Mouse (Mus musculus) intestine, embryonic 16.5 days (tissue): ENCODE measurements around the gene Eml2. TPM values are rescaled to one million over a fixed set of nuclear protein-coding genes. Genes with fewer than 3 reads are reported as not detected.
A peak's percentile ranks its signal among the peaks of the same experiment; 100 is the strongest.
"Not testable (repeated sequence)": the region's sequence is repeated elsewhere in the genome, so short reads cannot be mapped to it uniquely, and the experiment has no call there.

ENCODE experiments used
- ATAC-seq: fragments of 200-750 bp; cut with Nextera tagmentation; 2 replicates; pipeline ENCODE4 v1.8.0; 2017; ENCODE audit warnings: moderate TSS enrichment, moderate library complexity
- H3K27ac ChIP-seq: fragments of 300-500 bp; sonication (generic); 2 replicates; pipeline ENCODE4 v1.5.1; 2014; ENCODE audit warnings: mild to moderate bottlenecking, low read length
- H3K27me3 ChIP-seq: fragments of 300-500 bp; sonication (generic); replicated peaks from 2 replicates; pipeline ENCODE4 v1.6.1; 2014; ENCODE audit warnings: low read length, control low read depth, mixed read lengths; ENCODE audit not compliant: control insufficient read depth, insufficient read depth
- H3K36me3 ChIP-seq: fragments of 300-500 bp; sonication (generic); 2 replicates; pipeline ENCODE4 v1.6.1; 2014; ENCODE audit warnings: low read length, control low read depth; ENCODE audit not compliant: control insufficient read depth, insufficient read depth
- H3K4me1 ChIP-seq: fragments of 300-500 bp; sonication (generic); 2 replicates; pipeline ENCODE4 v1.6.1; 2014; ENCODE audit warnings: low read length, control low read depth, mixed read lengths; ENCODE audit not compliant: control insufficient read depth, insufficient read depth
- H3K4me2 ChIP-seq: fragments of 300-500 bp; sonication (generic); 2 replicates; pipeline ENCODE4 v1.6.1; 2014; ENCODE audit warnings: low read depth, low read length, control low read depth
- H3K4me3 ChIP-seq: fragments of 300-500 bp; sonication (generic); 2 replicates; pipeline ENCODE4 v1.5.1; 2014; ENCODE audit warnings: mild to moderate bottlenecking, low read length
- H3K9ac ChIP-seq: fragments of 300-500 bp; sonication (generic); 2 replicates; pipeline ENCODE4 v1.6.1; 2014; ENCODE audit warnings: low read depth, low read length
- H3K9me3 ChIP-seq: fragments of 300-500 bp; sonication (generic); 2 replicates; pipeline ENCODE4 v1.6.1; 2016; ENCODE audit warnings: low read length, control low read depth; ENCODE audit not compliant: control insufficient read depth
- WGBS: fragments of 180-500 bp; shearing (Covaris S2); extraction: QIAGEN DNeasy Blood & Tissue Kit; methylation state at CpG from one replicate; pipeline ENCODE4 v1.1.7; 2014; 5-methylcytosine and 5-hydroxymethylcytosine counted together
- polyA plus RNA-seq: library from polyadenylated mRNA; unstranded; fragments of >200 nt; fragmentation: Nextera tagmentation; extraction: Ambion mirVana; gene quantifications from 2 replicates; pipeline ENCODE4 v1.2.1, GENCODE M21; 2015

Eml2 gene
- polyA plus RNA-seq, 1 experiment from 2014 or later = 7.1 TPM

GRCm38 (mm10) chr7:19147497-19148045 is 28.6 kb upstream of the Eml2 start:
- peaks cover 3% of the 10 kb centered on the region; the same call in 1 of the 2 replicates for H3K36me3 ChIP-seq
- H3K9me3 ChIP-seq = no peaks in the 10 kb centered on the region
- H3K27me3 ChIP-seq = no peaks in the 10 kb centered on the region
- H3K27ac ChIP-seq = no peak overlapping the region
- ATAC-seq = no peak
- WGBS = 46% methylated on average over 6 of the region's 6 CpGs
- H3K4me3 ChIP-seq = no peak overlapping the region
- H3K4me2 ChIP-seq = no peak overlapping the region
- H3K9ac ChIP-seq = no peak overlapping the region
- H3K4me1 ChIP-seq = peaks cover 11% of the 10 kb centered on the region

GRCm38 (mm10) chr7:19148180-19148874 is 27.9 kb upstream of the Eml2 start:
- no peak for ATAC-seq
- peaks cover 3% of the 10 kb centered on the region; the same call in 1 of the 2 replicates for H3K36me3 ChIP-seq
- H3K27me3 ChIP-seq = no peaks in the 10 kb centered on the region
- 10% methylated on average over 20 of the region's 20 CpGs for WGBS
- H3K4me1 ChIP-seq = peaks cover 11% of the 10 kb centered on the region
- H3K4me3 ChIP-seq = peak overlapping the region; percentile 69
- peak overlapping the region; percentile 66 for H3K9ac ChIP-seq
- no peaks in the 10 kb centered on the region for H3K9me3 ChIP-seq
- peak overlapping the region; percentile 85 for H3K27ac ChIP-seq
- peak overlapping the region; percentile 95 for H3K4me2 ChIP-seq

GRCm38 (mm10) chr7:19148875-19149541 is 27.2 kb upstream of the Eml2 start, which contains the start of gene Qpctl:
TSS of gene Qpctl (minus strand) at chr7:19149291.
- peak; percentile 97 for ATAC-seq
- Histone ChIP-seq H3K36me3 (peaks cover 3% of the 10 kb centered on the region; the same call in 1 of the 2 replicates), H3K4me2 (peak within 1 kb of the TSS; percentile 95), H3K9me3 (no peaks in the 10 kb centered on the region), H3K4me3 (peak within 1 kb of the TSS; percentile 69), H3K27me3 (no peaks in the 10 kb centered on the region), H3K4me1 (peaks cover 11% of the 10 kb centered on the region), H3K27ac (peak within 1 kb of the TSS; percentile 85), H3K9ac (peak within 1 kb of the TSS; percentile 75)
- WGBS = under 1% methylated on average over 43 of the region's 43 CpGs

- peak within 1 kb of the TSS; percentile 69 for H3K4me3 ChIP-seq
- under 1% methylated on average over 24 of the region's 24 CpGs for WGBS
- H3K4me1 ChIP-seq = peaks cover 11% of the 10 kb centered on the region
- H3K27ac ChIP-seq = peak within 1 kb of the TSS; percentile 85
- H3K36me3 ChIP-seq = peaks cover 3% of the 10 kb centered on the region; the same call in 1 of the 2 replicates
- H3K4me2 ChIP-seq = peak within 1 kb of the TSS; percentile 95
- H3K9me3 ChIP-seq = no peaks in the 10 kb centered on the region
- H3K9ac ChIP-seq = peak within 1 kb of the TSS; percentile 75
- no peaks in the 10 kb centered on the region for H3K27me3 ChIP-seq
- ATAC-seq = peak; percentile 93
These were observed 26.6 kb upstream of the Eml2 start, which contains the start of gene Snrpd2 for GRCm38 (mm10) chr7:19149626-19150025. TSS of gene Snrpd2 (plus strand) at chr7:19149722.

GRCm38 (mm10) chr7:19151121-19151520 is 25.1 kb upstream of the Eml2 start:
- ATAC-seq, H3K9ac ChIP-seq: not testable (repeated sequence)

GRCm38 (mm10) chr7:19154796-19155195 is 21.4 kb upstream of the Eml2 start:
- no peak overlapping the region for H3K9ac ChIP-seq
- peaks cover 33% of the 10 kb centered on the region for H3K4me1 ChIP-seq
- no peaks in the 10 kb centered on the region for H3K9me3 ChIP-seq
- no peaks in the 10 kb centered on the region for H3K27me3 ChIP-seq
- 82% methylated on average over 8 of the region's 8 CpGs for WGBS
- H3K4me3 ChIP-seq = no peak overlapping the region
- peaks cover 3% of the 10 kb centered on the region; the same call in 1 of the 2 replicates for H3K36me3 ChIP-seq
- no peak for ATAC-seq
- H3K27ac ChIP-seq = no peak overlapping the region
- no peak overlapping the region for H3K4me2 ChIP-seq

More at GRCm38 (mm10) chr7:19151121-19151520, 25.1 kb upstream of the Eml2 start:
- not testable (repeated sequence) for H3K36me3 ChIP-seq, H3K4me3 ChIP-seq, H3K27ac ChIP-seq, H3K27me3 ChIP-seq, H3K9me3 ChIP-seq
- WGBS = 88% methylated on average over 10 of the region's 10 CpGs
- peaks cover 22% of the 10 kb centered on the region for H3K4me1 ChIP-seq
- H3K4me2 ChIP-seq = 0 out of 2 replicates have a peak overlapping the region, but pooled peaks have one; percentile 74

GRCm38 (mm10) chr7:19155825-19156475 is 20.3 kb upstream of the Eml2 start:
- H3K4me1 ChIP-seq = peaks cover 33% of the 10 kb centered on the region
- peaks cover 3% of the 10 kb centered on the region; the same call in 1 of the 2 replicates for H3K36me3 ChIP-seq
- H3K27ac ChIP-seq = peak overlapping the region; percentile 8; the same call in 1 of the 2 replicates
- no peak overlapping the region for H3K4me2 ChIP-seq
- no peaks in the 10 kb centered on the region; the same call in 1 of the 2 replicates for H3K27me3 ChIP-seq
- ATAC-seq = peak; percentile 60
- H3K9me3 ChIP-seq = no peaks in the 10 kb centered on the region
- H3K4me3 ChIP-seq = no peak overlapping the region
- 43% methylated on average over 13 of the region's 13 CpGs for WGBS
- no peak overlapping the region for H3K9ac ChIP-seq

GRCm38 (mm10) chr7:19157160-19157800 is 18.9 kb upstream of the Eml2 start:
- Histone ChIP-seq H3K9me3 (no peaks in the 10 kb centered on the region), H3K9ac (peak overlapping the region; percentile 52), H3K4me2 (peak overlapping the region; percentile 34; the same call in 1 of the 2 replicates), H3K27ac (no peak overlapping the region), H3K4me3 (peak overlapping the region; percentile 19; the same call in 1 of the 2 replicates), H3K36me3 (no peaks in the 10 kb centered on the region), H3K27me3 (no peaks in the 10 kb centered on the region; the same call in 1 of the 2 replicates), H3K4me1 (peaks cover 33% of the 10 kb centered on the region)
- peak; percentile 65 for ATAC-seq
- WGBS = 5% methylated on average over 30 of the region's 30 CpGs
